Mouse (Mus musculus): ENCODE data around the gene Lag3. TPM values are rescaled to one million over a fixed set of nuclear protein-coding genes. Genes with fewer than 3 reads are reported as not detected.

The Lag3 gene
- total RNA-seq, 4 experiments from 2014 or later = 2.4 to 12.6 (median 6.8) TPM

DNA sequence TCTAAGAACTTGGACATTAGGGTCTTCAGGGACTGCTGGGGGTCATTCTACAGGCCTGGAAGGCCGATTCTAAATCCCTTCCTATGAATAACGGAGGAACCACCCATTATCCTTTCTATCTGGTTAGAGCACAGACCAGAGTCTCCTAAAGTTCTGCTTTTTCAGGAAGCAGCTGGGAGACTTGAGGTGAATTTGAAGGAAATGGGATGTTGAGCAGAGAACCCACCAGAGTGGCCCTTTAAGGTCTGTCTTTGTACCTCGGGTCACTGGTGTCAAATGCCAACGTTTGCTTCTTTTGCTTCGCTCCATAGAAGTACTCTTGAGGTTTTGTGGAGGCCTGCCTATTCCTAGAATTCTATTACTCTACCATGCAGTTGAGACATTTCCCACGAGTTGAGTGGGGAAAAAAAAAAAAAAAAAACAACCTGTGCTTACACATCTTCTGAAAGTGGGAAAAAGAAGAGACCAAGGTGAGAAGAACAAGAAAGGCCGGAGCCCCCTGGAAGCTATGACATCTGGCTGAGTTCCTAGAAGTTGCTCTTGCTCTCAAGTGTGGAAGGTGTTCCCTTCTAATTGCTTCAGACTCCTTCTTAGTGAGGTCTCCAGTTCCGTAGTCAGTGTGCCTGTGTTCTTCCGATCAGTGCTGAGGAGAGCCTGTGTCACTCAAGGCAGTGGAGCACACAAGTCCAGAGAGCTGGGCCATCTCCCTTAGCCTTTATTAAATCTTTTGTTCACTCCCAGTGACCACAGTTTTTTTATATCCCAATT is 9.0 kb upstream of the Lag3 start:
- DNase-seq (ENCODE audit: low spot score in 2 of 2) = no peak

DNA sequence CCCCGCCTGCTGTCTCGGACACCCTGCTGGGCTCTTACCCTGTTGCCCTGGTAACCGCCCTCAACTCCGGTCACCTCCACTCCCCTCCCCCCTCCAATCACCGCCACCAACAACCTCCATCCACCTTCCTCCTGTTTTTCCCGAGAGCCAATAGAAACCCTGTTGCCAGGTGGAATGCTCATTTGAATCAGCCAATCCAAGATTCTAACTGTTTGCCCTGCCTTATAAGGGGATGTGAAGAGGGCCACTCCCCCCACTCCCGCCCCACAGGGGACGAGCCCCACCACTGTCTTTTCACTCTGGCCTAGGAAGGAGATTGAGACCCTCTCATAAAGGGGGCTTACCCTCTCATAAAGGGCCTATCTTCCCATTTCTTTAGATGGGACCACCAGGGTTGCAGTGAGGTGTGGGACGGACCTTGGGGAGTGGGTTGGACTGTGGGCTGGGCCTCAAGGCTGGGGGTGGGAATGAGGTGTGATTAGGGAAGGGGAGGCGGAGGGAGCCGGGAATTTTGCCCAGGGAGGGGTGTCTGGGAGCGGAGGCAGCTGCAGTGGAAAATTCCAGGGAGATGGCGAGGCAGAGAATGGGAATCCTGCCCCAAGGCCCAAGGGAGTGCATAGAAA is 8.3 kb upstream of the Lag3 start, which contains the start of gene Ptms:
TSS of gene Ptms (minus strand) at position 409 of the 623 bp plus-strand sequence.
- peak; percentile 79 to 95 for DNase-seq (ENCODE audit: low spot score in 2 of 2)

DNA sequence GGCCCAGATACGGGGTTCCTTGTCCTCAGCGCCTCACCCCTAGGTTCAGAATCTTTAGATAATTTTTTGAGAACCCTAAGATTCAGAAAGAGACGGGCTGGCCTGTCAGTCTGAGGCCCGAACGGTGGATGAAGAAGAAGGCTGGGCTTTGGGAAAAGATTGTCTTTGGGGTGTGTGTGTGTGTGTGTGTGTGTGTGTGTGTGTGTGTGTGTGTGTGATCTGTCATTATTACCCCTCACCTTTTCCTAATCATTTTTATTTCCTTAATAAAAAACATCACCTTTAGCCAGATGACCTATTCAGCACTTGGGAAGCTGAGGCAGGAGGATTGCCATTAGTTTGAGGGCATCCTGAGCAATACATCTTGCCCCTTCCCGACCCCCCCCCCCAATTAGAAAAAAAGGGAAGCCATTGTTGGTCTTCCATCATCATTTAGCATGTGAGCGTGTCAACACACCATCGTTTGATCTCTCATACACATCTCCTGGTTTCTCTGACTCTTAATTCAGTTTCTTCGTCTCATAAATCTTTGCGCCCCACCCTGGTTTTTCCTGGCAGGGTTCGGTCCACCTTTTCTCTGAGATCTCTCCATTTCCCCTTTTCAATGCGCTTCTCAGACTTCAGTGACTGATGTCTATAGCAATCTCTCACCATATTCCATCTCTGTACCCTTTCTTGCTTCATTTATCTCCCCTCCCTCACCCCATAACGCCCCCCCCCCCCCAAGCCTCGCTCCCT is 7.6 kb upstream of the Lag3 start:
- DNase-seq (ENCODE audit: low spot score in 2 of 2) = no peak

DNA sequence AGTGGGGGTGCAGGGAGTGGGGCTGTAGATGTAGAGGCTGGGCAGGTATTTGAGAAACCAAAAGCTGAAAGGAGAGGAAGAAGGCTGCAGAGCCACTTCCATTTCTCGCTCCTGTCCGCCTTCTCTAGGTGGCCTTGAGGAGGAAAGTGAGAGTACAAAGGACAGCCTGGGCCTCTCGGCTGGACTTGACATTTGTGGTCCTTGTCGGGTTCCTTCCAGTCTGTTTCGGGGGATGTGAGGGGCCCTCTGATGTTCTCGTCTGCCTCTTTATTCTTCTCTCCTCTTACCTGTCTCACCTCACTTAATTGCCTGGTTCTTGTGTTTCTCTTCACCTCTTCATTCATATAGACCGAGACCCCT is 6.8 kb upstream of the Lag3 start:
- no peak for DNase-seq (ENCODE audit: low spot score in 2 of 2)

DNA sequence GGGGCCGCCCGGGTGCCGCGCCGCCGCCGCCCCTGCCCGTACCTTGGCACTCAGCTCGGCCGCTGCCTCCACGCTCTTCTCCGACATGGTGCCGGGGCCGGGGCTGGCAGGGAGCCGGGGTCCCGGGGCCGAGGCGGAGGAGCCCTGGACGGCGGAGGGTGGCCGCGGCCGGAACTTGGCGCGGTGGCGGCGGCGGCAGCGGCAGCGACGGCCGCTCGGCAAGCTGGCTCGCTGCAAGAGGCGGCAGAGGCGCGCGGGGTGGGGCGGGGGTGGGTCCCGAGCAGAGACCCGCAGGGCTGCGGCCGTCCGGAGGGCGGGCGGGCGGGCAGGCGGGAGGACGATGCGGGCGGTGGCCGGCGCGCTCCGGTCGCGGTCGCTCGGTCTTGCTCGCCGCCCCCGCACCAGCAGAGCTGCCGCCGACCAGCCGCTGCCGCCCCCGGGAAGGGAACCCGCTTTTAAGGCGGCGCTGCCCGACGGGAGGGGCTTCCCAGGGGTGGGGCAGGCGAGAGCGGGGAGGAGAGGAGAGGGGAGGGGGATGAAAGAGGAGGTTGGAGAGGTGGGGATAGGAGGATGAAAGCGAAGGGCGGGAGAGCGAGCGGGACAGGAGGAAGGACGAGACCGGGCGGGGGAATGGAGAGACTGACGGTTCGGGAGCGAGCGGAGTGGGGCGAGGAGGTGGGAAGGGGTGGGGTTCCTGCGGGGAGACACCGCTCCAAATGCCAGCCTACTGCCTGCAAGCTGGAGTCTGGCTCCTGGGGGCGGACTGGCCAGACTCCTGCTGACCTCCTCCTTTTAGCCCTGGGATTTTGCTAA is 6.2 kb upstream of the Lag3 start:
- peak; percentile 79 to 94 for DNase-seq (ENCODE audit: low spot score in 2 of 2)

DNA sequence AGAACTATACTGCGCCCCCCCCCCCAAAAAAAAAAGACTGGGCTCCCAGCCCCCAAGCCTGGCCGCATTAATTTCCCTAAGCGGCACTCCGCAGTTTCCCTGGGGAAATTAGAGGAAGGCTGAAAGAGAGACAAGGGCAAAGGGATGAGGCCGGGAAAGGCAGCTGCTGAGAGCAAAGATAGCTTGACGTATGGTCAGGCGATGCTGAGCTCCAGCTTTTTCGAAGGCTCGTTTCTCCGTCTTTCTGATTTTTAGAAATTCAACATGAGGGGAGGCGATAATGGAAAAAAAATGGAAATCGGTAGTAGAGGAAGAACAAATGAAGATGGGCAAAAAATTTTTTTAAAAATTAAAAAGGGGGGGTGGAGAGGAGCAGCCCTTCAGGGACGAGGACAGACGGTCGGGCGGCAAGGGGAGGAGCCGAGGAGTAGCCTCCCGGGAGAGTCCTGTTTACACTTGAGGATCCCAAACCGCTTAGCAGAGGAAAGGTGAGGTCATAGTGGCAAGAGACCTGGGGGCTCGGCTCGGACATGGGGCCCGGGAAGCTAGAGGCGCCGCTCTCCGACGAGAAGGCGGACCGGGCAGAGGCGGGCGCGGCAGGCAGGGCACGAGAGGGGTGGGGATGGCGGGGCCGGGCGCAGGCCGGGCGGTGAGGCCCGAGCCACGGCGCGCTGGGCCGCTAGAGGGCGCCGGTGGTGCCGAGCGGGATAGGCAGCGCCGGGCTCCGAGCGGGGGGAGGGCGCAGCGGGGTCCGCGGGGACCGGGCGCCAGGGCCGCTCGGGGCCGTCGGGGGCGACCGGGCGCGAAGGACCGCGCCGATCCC is 5.4 kb upstream of the Lag3 start:
- DNase-seq (ENCODE audit: low spot score in 2 of 2) = peak; percentile 76 to 79

DNA sequence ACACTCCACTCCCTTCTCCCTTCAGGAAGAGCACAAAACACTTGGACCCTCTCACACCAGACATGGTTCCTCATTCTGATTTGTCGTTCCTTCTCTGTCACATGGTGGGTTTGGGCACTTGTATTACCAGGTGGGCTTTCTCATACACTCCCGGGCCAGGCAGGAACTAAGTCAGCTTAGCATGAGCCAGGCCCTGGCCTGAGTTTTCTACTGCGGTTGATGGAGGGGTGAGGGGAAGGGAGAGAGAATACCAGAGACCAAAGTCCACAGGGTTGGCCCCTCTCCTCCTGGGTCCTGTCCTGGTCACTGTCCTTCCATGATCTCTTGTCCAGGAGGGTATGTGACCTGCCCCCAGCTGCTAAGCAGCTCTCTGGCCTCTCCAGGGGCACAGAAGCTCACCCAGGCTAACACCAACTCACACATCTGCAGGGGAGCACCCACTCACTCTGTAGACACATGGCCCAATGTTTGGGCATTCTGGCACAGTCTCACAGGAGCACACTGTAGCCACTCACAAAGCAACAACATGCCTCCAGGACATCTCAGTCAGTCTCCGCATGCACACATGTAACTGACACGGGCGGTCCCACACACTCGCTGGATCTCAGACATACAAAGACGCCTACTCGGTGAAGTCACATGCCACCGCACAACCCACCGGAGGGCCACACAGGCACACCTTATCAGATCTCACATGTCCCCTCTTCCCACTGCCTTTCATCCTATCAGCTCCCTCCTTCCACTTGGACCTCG is 4.6 kb upstream of the Lag3 start:
- DNase-seq (ENCODE audit: low spot score in 2 of 2) = peak; percentile 57 to 89

DNA sequence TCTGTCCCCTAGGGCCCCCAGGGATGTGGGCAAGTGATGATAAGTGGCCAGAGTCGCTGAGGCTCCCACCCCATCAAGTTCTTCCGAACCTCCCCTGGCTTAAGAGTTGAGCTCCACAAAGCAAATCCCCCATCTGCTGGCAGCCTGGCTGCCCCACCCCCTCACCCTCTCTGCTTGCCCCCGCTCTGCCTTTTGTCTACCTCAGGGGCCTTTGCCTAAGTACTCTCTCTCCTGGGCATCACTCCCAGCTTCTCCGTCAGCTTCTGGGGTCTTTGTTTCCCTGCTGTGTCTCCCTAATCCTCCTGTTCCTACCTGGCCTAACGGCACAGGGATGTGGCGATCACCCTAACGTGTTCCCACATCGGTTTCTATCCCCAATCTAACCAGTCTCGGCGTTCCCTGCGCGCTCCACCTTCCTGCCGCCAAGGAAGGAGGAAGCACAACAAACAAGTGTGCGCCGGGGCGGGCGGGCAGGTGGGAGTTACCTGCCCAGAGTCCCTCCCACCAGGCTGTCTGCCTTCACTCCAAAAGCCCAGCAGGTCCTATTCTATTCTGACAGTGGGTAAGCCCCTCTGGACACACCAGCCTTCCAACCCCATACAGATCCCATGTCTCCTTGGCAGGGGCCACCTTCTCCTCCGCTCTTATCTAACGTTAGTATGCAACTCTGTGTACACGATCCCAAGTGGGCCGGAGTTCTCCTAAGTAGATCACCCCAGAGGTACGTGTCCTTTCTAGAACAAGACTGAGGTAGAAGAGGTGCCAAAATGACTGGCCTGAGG is 3.8 kb upstream of the Lag3 start:
- DNase-seq (ENCODE audit: low spot score in 2 of 2) = no peak

DNA sequence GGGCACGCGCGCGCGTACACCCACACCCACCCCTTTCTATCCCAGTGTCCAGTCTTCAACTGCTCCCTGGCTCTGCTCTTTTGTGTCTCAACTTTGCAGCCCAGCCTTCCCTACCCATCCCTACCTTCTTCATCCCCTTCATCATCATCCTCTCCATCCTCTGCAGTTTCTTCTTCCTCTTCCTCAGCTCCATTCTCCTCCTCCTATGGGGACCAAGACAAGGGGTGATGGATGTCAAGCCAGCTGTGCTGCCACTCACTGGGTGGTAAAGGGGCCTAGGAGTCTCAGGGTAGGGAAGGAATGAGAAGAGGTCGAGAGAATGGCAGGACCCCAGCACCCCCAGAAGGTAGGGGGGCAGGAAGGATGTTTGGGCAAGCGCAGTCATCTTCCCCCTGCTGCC is 3.0 kb upstream of the Lag3 start:
- DNase-seq (ENCODE audit: low spot score in 2 of 2) = no peak

DNA sequence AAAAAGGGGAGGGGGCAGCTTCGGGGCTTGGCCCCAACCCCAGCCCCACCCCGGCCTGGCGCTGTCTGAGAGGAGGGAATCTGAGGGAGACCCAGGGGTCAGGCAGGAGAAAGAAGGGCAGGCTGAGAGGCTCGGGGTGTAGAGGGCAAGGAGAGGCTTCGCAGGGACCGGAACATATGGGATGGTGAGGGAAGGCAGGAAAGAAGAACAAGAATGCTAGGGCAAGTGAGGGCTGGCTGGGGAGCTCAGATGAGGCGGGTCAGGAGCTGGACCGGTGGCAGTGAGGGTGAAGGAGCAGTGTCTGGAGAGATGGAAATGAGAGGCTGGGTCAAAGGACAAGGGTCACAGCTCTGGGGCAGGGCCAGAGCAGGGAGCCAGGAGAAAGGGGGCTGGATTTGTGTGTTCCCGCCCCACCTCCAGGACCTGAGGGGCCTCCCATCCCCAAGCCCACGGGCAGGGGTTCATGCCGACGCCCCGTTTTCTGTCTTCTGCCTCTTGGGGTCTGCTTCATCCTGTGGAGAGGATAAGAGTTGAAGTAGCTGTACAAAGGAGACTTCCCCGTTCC is 2.3 kb upstream of the Lag3 start:
- DNase-seq (ENCODE audit: low spot score in 2 of 2) = no peak

DNA sequence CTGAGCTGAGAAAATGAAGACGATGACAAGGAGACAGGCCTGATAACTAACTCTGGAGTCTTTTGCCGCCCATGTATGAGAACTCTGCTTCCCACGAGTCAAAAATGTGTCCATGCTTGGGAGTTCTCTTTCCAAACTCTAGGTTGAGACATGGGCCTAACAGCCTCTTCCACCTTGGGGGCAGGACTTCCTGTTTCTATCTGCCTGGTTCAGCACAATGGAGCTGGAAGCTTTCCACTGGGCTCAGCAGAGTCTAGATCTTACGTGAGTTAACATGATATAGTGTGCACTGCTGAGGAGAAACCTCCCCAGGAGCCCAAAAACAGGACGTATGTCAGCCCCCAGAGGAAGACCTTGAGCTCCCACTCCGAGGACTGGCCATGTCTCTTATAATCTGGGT is 1.7 kb upstream of the Lag3 start:
- no peak for DNase-seq (ENCODE audit: low spot score in 2 of 2)

DNA sequence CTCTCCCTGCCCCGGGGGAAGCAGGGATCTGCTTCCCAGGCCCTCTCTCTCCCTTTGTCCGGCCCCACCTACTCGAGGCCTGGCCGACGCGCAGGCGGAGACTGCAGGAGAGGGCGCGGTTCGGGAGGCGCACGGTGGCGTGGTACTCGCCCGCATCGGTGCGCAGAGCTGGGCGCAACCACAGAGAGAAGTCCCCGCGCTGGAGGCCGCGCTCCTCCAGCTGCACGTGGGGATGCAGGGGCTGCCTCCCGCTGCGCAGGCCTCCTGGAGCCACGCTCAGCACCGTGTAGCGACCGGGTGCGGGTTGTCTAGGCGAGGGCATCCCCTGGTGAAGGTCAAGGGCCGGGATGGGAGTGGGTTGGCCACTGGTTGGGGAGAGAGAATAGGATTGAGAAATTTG is 1.5 kb downstream of the Lag3 start:
- no peak for DNase-seq (ENCODE audit: low spot score in 2 of 2)

DNA sequence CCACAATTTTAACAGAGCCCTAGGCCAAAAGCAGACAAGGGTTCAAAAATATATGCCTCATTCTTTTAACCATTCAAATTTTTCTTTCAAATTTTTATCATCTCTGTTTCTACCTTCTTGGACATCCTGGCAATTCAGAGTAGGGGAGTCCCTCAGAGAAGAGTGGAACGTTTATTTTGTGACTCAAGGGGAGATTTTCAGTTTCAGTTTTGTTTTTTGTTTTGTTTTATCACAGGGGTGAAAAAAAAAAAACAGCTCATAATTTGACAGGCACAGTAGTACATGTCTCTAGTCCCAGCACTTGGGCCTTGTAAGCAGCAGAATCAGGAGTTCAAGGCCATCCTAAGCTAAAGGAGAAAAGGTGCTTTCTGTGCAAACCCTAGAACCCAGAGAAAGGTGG is 3.7 kb downstream of the Lag3 start:
- DNase-seq (ENCODE audit: low spot score in 2 of 2) = no peak

DNA sequence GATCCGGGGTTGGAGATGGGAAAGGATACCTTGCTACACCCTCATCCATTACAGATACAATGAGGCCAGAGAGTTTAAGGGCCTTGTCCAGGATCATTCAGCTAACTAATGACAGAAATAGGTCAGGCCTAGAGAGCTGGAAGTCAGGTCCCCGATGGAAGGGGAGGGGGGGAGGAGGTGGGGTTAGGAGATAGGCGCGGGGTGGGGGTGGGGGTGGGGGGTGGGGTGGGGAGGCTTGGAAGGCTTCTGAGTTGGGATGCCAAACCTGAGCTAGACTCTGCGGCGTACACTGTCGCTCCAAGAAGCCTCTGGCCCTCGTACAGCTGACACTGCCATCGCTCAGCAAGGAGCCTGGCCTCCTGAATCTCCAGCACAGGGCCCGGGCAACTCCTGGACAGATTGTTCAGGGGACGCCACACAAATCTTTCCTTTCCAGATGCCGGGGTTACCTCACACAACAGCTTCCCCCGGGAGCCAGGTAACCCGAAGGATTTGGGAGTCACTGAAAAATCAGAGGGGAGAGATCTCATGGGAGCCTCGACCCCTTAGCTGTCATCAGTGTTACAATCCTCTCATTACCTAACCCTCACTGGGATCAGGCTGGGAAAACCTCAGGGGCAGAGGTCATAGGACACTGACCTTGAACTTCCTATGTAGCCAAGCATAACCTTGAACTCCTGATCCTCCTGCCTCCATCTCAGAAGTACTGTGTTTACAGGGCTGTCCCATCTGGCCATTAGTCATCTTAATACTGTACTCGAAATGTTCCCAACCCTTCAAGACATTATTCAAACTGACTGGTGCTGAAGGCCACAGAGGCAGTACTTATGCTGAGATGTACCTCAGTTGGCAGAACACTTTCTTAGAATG is 6.3 kb downstream of the Lag3 start:
- no peak for DNase-seq (ENCODE audit: low spot score in 2 of 2)

DNA sequence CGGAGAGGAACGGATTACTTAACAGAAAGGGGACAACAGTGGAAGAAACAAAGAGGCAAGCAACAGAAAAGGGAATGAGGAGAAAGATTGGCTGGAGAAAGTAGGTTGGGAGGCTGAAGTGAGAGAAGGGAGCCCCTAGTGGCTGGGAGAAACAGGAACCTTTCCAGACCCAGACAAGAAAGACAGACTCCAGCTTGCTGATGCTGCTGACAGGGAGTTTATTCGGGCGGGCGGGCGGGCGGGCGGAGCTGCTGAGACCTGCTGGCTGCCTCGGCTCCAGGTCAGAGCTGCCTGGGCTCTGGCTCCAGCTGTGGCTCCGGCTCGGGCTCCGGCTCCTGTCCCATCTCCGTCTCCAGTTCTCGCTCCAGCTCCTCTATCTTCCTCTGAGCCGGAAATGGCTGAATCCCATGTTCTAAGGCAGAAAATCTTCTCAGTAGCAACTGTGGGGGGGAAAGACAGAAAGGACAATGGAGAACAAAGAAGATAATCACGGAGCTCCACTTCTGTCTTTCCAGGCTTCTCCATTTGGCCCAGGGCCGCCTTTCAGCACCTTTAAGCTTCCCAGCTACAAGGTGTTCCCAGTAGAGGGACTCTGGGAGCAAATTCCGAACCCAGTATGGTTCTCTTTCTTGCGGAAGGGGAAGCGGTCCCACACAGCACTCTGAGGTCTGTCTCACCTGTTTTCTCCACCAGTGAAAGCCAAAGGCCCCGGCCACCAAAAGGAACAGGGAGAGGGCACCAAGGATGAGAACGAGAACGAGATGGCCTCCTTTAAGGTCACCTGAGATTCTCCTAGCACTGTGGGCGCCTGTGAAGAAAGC is 7.1 kb downstream of the Lag3 start:
- DNase-seq (ENCODE audit: low spot score in 2 of 2) = peak in 1 of 2 experiments; percentile 82

DNA sequence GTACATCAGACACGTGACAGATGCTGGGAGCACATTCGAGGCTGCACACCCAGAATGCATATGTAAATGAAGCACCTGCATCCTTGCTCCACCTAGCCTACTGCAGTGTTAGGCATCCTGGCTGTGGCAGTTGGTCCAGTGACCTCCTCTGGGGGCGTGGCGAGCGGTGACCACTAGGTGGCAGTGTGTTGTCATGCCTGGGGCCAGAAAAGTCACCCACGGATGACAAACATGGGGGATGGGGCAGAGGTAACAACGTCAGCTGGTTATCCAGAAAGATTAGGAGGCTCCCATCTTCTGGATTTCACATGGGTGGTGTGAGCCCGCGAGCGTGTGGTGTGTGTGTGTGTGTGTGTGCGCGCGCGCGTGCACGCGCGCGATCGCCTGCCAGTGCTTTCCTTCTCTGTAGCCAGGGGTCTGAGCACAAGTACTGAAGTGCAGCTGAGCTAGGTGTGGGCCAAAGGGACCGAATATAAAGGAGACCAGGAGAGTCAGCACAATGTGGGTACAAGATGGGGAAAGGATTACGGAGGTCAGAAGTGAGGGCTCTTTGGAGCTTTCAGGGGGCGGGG is 7.8 kb downstream of the Lag3 start:
- peak; percentile 88 to 89 for DNase-seq (ENCODE audit: low spot score in 2 of 2)

DNA sequence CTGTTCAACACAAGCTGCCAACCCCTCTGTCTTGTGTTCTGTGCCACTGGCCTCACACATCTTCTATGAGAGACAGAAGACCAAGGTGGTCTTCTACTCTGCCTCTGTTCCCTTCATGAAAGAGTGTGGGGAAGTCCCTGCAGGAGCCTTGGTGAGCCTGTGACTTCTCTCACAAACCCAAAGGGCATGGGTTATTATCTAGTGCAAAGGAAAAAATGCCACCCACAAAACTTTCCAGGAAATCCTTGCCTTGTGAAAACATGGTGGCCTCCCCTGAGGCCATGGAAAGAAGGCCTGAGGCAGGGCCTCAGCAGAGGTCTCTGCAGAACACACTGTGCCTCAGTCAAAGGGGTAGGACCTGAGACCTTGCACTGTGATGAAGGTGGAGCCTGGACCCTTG is 9.7 kb downstream of the Lag3 start:
- DNase-seq (ENCODE audit: low spot score in 2 of 2) = no peak

Data from left cerebral cortex, adult 8-10 months (tissue).